Mouse (Mus musculus) E14TG2a.4 (cell line): Measurements from ENCODE around the gene Gprin2.

Experiments
- CTCF ChIP-seq: conservative IDR thresholded peaks from 2 replicates; pipeline ENCODE4 v1.5.1; 2014; ENCODE audit warnings: low read length
- NANOG ChIP-seq: IDR thresholded peaks from 2 replicates; pipeline ENCODE4 v1.6.1; 2014; ENCODE audit warnings: borderline replicate concordance, low read length, mixed read lengths

DNA sequence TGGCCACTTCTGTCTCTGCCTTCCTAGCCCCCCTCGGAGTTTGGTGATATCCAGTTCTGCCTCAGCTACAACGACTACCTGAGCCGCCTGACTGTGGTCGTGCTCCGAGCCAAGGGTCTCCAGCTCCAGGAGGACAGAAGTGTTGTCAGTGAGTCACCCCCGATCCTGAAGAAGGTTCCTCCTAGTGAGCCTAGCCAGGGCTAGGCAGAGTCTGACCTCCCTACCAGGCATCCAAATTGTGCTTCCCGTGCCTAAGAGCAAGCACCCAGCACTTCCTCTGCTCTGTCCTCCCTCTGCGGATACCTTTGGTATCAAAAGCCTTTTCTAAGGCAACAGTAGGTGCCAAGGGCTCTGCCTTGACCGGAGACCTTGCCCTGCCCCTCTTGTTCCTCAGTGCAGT, 24.5 kb upstream of the Gprin2 start:
- TF ChIP-seq CTCF (no peak), NANOG (no peak)
